Mouse (Mus musculus): ENCODE data around the gene Sugp1.

Sugp1 gene

GRCm38 (mm10) chr8:70114488-70114887 is 71.9 kb downstream of the Sugp1 start:
- no peak for DNase-seq

- no peak for DNase-seq
Measured at GRCm38 (mm10) chr8:70114892-70115291, 72.3 kb downstream of the Sugp1 start.

GRCm38 (mm10) chr8:70117611-70118010 is 75.0 kb downstream of the Sugp1 start:
- DNase-seq = no peak

GRCm38 (mm10) chr8:70118726-70119700 is 76.4 kb downstream of the Sugp1 start:
- DNase-seq = no peak

GRCm38 (mm10) chr8:70120667-70121066 is 78.1 kb downstream of the Sugp1 start, which contains the start of gene Ncan:
Gene Ncan, minus strand, starts transcription at chr8:70120873.
- peak; percentile 63 for DNase-seq

Measured in kidney, adult 18-20 months (tissue).